Mouse (Mus musculus) T-cell, adult 2 months (primary cell): ENCODE measurements around the gene Hoxc11.

Experiments
- DNase-seq: peaks from one replicate; pipeline ENCODE4 v3.0.0; 2022; ENCODE audit warnings: low spot score

The Hoxc11 gene

DNA sequence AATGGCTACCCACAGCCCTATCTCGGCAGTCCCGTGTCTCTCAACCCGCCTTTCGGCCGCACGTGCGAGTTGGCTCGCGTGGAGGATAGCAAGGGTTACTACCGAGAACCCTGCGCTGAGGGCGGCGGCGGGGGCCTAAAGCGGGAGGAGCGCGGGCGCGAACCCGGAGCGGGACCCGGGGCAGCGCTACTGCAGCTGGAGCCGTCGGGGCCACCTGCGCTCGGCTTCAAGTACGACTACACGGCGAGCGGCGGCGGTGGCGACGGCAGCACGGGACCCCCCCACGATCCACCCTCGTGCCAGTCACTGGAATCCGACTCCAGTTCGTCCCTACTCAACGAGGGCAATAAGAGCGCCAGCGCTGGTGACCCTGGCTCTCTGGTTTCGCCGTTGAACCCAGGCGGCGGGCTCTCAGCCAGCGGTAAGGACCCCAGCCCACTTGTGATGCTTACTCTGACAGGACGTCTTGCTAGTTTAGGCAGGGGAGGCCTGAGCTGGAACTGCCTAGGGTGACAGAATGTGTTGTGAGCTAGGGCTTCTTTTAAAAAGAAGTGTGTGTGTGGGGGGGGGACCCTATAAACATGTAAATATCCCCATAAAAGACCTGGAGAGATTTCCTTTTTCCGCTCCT lies 17.1 kb upstream of the Hoxc11 start:
- DNase-seq = no peak

DNA sequence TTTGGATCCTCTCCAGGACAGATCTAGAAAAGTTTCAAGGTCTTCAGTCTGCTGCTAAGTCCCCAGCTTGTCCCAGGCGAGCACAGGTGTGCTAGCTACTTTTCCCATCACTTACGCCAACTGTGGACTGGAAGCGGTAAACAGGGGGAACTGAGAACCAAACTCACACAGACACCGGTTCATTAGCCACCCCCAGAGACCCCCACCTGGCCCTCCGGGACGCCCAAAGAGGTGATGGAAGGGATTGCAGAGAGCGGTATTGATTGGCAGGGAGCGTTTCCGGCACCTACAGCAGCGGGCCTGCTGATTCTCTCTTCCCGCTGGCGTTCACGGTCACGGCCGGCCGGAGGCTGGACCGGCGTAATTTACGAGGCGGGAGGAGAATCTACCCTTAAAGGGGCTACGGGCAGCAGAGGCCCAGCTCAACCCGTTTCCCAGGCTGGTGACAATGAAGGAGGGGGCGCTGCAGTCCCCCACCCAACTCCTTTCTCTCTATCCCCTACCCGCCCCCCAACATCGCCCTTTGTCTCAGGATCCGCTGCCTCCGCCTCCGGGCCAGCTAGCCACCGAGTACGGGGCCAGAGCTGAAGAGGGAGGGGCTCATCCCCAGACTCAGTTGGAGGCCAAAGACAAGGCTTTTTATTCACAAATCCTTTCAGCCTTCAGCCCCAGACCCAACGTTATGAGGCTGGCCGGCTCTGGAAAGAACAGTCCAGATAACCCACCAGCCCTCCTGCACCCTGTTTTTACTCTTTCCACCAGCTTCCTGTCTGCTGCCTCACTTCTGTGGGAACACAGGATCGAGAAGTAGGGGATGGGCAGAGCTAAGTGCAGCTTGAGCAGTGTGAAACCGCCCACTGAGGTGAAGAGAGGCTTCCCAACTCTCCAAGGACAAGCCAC lies 14.7 kb upstream of the Hoxc11 start:
- DNase-seq = no peak

DNA sequence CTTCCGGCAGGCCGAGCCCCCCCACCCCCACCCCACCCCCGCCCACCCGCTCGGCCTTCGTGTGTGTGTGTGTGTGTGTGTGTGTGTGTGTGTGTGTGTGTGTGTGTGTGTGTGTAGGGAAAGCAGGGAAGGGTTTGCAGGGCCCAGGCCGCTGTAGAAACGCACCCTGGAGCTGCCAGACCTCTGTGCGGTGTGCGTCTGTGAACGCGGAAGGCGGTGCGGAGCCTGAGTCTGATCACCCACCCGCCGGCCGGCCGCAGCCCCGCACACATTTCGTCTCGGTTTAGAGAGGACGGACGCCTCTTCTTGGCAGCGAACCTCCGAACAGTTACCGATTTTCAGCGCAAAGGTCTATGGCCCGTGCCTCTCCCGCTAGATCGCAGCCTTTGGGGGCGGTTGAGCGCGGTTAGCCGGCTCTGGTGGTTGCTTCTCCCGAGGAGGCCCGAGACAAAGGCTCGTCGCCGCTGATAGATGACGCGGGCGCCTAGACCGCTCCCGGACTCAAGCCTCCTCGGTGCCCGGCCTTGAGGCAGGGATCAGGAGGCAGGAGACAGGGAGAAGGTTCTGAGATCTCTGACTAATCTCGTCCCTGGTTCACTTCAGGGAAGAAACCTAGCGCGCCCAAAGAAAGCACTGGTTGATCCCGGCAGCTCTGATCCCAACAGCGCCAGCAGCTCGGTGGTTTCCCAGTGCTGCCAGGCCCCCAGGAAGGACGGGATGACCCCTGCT lies 11.3 kb upstream of the Hoxc11 start:
- DNase-seq = no peak

DNA sequence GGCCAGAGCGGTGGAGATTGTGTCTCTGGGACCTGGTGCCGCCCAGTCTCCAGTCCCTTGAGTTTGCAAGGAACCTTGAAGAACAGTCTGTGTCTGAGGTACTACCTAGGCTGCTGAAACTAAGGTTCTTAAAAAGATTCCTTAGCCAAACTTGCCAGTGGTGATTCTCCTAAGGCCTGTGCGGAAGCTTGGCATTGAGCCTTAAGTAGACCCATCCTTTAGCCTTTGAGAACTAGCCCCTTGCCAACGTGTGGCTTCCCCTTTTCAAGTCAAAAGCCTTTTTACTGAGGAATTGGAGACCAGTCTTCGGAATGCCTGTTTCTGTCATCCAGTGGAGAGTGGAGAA lies 10.8 kb upstream of the Hoxc11 start:
- DNase-seq = no peak

DNA sequence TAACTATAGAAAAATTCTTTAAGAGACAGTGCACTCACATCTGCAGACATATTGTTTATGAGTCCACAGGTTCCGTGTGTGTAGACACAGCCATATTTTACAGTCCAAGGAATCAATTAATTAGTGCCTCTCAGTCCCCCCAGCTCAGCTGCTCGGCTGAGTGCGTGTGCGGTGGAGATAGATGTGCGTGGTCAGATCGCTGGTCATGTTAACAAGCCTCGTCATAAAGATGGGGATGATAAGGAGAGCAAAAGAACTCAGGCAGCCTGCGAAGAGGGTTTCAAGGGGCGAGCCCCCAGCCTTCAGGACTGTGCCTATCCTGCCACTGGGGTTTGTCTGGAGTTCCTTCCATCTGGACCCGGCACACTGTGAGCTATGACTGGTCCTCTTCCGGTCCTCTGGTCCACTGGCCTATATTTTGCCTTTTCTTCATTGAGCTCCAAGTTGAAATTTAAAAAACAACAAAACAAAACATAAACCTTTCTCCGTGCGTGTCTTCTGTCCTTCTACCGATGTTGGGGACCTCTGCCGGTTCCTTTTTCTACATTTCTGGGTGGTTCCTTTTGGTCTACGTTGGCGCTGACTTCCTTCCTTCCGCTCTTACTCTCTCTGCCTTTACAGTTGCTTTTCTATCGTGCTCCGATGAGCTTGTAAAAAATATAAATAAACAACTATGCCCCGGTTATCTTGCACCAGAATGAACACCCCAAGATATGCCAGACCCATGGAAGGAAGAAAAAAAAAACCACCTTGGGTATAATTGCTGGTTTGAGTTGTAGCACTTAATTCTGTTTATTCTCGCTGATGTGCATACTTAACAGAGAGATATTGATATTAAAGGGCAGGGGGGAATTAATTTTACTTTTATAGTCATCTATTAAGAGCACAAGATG lies 8.8 kb upstream of the Hoxc11 start:
- no peak for DNase-seq

DNA sequence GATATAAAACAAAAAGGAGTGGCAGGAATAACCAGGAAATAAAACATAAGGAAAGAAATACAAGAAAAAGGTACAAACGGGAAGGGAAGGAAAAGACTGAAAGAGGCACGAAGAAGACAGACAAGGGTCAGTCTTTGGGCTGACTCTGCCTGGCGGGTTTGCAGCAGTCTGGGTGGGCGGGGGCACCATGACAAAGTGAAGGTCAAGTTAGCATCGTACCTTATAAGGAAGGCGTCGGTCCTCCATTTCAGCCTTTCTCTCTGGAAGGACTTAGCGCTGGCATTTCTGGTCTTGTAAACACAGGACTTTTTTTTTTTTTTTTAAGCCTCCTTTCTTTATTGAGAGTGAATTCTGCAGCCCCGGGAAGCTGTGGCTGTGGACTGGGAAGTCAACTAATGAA lies 7.0 kb upstream of the Hoxc11 start:
- DNase-seq = no peak

DNA sequence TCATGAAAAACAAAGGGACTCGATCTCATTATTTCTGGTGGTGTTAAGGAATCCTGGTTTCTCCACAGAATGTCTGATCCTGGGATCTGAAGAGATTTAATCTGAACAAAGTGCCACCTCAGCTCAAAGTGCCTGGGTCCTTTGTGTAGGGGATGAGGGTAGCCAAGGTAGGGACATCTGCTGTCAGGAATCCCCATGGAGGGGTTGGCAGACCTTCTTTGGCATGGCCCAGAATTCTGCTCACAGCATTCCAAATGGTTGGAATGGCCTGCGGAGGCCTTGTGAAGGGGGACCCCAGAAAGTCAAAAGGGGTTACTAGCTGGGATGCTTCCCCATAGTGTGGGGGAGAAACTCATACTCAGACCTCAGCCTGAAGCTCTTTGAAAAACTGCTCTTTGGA lies 5.4 kb upstream of the Hoxc11 start:
- DNase-seq = no peak

DNA sequence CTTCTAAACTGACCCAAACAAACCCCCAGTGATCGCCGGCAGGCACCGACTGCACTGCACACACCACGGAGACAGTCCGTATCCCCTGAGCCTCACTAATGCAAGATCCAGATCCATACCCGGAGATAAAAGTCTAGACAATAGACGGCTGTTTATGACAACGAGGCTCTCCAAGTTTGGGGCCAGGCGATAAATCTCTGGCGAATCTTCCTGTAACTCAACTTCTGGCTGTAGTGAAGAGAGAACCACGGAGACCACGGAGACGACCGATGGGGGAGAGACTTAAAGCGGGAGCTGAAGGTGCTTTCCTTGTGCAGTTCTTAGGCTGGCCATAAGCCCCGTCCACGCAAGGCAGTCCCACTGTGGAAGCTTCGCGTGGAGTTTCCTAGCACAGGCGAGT lies 4.5 kb upstream of the Hoxc11 start:
- no peak for DNase-seq

DNA sequence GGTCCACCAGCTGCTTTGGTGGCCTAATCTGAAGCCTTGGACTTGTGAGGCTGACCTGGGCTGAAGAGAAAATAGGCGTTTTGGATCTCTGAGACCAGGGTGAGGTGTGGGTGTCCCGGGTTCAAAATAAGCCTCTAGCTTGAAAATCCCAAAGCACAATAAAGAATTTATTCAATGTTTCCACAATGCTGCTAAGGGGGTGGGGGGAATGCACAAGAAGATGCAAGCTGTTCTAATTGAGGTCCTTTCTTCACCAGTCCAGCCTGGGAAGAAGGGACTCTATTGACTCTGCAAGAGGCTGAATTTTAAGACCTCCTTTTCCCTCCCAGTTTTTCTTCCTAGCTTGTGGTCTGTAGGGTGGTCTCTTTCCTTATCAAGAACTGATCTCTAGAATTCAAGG lies 3.4 kb upstream of the Hoxc11 start:
- no peak for DNase-seq

DNA sequence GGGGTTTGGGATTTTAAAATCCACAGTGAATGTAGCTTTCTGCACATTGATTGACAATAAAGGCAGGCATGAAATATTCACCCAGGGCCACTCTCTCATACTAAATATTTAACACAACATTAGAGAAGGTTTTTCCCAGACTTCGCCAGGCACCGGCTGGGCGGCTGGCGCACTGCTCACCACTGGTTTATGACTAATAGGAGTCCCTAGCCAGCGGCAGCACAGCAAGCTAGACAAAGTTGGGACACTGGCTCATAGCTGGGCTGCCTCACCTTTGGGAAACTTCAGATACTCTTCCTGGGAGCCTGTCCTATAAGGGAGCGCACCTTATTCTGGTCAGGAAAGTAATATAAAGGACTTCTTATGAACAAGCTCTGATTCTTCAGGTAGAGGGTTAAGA lies 666 bp upstream of the Hoxc11 start:
- DNase-seq = no peak

DNA sequence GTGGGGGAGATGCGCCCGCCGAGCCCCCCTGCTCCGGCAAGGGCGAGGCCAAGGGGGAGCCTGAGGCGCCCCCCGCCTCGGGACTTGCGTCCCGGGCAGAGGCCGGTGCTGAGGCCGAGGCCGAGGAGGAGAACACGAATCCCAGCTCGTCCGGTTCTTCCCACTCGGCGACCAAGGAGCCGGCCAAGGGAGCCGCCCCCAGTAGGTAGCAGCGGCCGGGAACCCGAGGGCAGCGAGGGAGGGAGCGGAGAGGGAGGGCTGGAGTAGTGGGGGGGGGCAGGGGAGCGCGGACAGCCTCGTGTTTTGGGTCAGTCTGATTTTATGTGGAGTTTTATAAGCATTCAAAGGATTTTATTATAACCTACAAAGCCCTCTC lies 768 bp downstream of the Hoxc11 start:
- no peak for DNase-seq

DNA sequence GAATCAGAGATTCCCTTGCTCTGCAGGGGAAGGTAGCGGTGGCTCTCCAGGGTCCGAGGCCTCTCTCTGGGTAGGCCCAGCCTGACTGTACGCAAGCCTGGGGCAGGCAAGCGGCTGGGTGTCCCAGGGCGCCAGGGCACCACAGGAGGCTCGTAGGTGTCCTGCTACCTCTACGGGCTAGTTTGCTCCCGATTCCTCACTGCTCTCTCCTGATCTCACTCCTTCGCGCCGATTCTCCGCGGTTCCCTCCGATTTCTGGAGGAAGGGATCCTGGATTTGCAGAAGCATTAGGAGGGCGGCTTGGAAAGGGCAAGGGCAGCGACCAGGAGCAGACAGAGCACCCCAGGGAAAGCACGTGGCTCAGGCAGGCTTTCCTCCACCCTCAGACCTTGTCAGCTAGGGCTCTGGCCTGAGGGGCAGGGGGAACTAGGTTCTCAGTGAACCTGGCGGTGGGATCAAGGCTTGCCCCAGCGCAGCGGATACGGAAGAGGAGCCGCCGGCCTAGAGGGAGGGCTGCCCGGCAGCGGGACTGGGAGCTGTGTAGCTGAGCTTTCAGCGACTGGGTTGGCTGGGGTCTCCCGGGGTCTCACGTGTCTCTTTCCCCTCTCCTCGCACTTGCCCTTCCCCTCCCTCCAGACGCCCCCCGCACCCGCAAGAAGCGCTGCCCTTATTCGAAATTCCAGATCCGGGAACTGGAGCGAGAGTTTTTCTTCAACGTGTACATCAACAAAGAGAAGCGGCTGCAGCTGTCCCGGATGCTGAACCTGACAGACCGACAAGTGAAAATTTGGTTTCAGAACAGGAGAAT lies 1.8 kb downstream of the Hoxc11 start:
- no peak for DNase-seq

DNA sequence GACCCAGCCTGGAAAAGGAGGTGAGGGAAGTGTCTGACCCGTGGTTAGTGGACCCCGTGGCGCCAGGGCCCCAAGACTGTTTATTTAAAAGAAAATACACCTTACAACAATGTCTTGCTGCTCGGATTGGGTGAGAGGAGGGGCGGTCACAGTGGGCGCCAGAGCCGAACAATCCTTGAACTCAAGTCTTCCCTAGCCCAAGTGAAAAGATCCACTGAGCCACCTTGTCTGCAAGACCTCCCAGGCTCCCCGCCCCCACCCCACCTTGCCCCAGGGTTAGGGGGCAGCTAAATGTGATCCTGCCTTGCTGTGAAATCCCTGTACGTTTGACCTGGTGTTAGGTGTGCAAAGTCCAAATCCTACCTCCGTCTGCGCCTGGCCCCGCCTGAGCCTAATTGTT lies 2.7 kb downstream of the Hoxc11 start:
- DNase-seq = no peak

DNA sequence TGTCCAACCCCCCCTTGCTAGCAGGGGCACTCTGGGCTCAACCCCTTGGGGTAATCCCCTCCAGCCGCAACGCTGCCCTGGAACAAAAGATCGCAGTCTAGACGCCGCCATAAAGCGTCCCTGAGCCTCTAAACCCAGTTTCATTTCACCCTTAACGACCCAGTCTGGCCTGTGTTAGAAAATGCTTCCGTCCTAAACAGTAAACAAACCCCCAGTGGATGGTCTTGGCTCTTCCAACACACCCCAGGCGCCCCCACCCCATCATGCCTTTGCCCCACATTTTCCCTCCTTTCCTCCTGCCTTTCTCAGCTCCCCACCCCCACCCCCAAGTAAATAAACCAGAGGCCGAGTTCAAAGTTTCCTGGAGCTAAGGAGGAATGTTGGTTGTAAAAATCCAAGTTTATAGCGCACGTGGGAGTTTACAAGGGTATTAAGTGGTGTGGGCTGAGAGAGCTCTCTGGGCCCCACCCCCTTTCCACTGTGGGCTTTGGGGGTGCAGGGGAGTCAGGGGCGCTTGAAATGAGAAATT lies 5.5 kb downstream of the Hoxc11 start:
- no peak for DNase-seq

DNA sequence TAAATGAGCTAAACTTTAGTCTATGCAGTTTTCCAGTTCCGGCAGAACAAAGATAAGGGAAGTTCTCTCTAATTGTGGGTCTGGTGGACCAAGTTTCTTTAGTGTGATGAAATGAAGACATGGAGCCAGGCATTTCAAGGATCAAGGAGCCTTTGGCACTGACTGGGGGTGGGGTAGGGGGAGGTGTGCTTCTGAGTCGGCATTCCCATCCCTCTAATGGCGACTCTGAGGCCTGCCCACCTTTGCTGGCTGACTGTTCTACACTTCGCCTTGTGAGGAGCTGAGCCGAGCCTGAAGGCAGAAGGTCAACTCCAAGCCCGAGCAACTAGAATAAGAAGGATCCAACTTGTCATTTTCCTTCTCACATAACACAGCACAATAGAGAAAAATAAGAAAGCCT lies 7.5 kb downstream of the Hoxc11 start:
- no peak for DNase-seq

DNA sequence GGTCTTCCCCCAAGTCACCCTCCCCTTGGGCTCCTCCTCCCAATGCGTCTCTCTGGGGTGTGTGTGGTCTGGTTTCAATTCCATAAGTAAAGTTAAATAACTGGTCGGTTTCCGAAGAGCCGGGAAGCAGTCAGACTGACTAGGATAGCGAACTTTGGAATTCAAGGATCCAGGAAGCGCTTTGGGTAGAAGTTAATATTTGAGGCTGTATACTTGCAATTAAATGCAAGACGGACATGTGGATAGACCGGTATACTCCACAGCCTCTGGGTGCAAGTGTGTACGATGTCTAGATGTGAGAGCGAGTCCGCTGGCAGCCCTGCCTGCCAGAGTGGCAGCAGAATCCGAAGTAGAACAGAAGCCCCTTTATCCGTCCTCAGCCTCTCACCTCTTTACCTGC lies 8.3 kb downstream of the Hoxc11 start:
- no peak for DNase-seq

DNA sequence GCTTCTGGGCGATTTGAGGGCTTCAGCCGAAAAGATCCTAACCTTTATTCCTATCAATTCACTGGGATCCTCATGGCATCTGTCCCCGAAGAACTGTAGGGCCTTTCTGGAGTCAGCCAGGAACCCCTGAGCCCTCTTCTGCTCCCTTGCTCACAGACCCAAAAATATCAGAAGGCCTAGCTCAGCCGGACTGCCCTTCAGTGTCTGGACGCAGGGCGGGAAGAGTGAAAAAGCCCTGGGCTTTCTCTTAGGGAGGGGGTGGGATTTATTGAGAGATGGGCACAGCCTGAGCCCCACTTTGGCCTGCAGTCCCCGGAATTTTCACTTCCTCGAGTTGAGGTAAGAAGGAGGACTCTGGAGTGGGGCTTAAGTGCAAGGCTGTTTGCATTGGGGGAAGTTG lies 9.0 kb downstream of the Hoxc11 start:
- DNase-seq = no peak

DNA sequence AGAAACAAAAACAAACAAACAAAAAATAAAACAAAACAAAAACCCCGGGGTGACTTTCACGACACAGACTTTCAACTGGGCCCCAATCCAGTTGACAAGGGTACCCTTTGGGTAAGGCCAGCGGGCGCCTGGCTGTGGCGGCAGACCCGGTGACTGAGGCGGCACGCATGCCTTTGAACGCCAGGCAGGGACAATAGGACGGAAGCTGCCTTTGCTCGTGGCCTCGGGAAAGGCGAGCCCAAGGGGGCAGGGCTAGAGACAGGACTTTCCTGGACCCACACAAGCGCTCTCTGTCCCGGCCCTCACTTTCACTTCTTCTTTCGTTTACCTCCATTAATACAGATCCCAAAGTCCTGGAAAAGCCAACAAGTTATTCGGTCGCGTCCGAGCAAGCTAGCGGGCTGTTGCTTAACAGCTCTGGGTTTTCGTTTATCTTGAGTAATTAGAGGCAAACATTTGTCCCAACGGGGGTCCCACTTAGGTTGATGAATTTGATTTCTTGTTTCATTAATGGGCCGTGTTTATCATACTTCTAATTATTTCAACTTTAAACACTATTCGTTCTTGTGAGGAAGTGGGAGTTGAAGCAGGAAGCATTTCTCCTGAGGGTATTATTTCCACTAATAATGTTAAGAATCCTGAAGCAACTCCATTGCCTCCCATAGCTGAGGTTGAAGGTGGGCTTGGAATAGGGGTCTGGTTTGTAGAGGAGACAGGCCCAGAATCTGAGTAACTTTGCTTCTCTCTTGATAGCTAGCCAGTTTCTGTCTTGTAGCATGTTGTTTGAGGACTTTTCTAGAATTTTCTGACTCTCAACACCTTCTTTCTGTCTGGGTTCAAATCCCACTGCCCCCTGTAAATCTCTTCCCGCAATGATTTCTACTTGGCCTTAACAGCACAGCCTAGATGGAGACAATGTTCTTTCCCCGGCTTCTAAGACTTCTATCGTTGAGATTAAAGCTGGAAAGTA lies 9.7 kb downstream of the Hoxc11 start:
- no peak for DNase-seq

DNA sequence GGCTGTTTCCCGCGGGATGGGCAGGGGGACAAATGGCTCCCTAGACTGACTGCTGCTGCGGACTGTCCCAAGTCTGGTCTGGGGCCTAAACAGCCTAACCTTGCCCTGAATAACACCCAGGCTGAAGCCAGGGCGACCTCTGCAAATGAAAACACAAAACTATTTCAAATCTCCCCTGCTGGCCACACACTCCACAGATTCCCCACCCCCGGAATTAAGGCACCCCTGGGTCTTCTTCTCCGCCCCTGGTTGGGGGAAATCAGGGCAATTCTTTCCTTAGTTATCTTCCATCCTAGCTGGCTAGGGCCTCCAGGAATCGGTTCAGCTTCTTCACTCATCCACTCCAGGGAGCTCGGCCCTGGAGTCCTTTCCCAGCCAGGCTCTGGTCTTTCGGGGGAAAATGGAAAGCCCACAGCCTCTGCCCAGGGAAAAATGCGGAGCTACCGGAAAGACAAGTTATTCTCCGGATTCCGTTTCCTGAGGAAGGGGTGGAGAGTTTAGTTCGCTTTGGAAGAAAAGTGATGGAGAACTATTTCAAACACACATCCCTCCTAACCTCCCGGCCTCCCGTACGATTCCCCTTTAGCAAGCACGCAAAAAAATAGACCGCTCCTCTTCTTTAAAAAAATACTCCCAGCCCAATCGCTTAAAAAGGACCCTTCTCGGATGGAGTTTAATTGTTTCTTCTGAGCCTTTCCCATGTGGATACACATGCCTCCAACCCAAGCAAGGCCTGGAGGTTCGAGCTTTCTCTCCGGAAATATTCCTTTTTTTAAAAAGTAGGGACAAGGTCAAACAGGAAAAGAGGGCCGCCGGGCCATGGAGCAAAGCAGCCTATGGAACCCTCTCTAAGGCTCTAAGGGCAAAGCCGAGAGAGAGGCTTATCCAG lies 11.0 kb downstream of the Hoxc11 start:
- no peak for DNase-seq
